Mouse (Mus musculus): ENCODE results near the gene Cys1.
A peak's percentile ranks its signal among the peaks of the same experiment; 100 is the strongest.
"Not testable (repeated sequence)": the region's sequence is repeated elsewhere in the genome, so short reads cannot be mapped to it uniquely, and the experiment has no call there.

The Cys1 gene

DNA sequence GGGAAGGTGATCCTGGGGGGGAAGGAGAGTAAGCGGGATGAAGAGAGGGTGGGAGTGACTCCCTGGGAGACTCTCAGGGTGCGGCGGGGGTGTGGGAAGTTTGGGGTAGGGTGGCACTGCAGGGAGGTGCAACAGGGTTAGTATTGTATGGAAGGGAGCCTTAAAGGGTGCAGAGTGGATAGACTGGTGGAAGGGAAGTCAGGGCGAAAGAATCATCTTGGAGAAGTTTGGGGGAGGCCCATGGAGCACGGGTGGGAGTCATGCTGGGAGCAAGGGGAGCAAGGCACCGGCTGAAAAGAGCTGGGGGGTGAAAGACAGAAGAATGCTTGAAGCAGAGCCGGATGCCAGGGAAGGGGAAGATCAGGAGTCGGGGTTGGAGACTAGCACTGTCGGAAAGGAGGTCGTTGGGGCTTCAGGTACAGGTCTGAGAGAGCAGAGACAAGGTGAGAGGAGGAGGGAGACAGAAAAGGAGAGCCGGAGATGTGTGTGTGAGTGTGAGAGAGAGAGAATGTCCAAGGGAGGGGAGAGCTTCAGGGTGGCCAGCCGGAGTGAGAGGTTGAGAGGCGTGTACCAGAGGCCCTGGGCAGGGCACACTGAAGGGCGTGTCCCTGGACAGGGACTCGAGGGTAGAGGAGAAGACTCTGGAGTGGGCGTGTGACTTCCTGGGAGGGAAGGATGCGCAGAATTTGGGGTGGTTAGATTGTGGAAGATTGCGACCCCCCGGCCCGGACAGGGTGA lies at the start of gene Cys1:
Cys1 (minus strand) TSS at position 528 of the 738 bp plus-strand sequence.
- ATAC-seq (ENCODE audit: low TSS enrichment) = no peak

- no peak for ATAC-seq (ENCODE audit: low TSS enrichment)
Observed at GRCm38 (mm10) chr12:24724369-24724768, 42.8 kb upstream of the Cys1 start.

- ATAC-seq (ENCODE audit: low TSS enrichment) = no peak
Observed at GRCm38 (mm10) chr12:24723859-24724258, 42.2 kb upstream of the Cys1 start.

GRCm38 (mm10) chr12:24723434-24723833 lies 41.8 kb upstream of the Cys1 start:
- ATAC-seq (ENCODE audit: low TSS enrichment) = no peak

- ATAC-seq (ENCODE audit: low TSS enrichment) = peak; percentile 55; the same call in 1 of the 2 replicates
Observed at GRCm38 (mm10) chr12:24716721-24717301, 35.2 kb upstream of the Cys1 start.

GRCm38 (mm10) chr12:24715268-24715896 lies 33.8 kb upstream of the Cys1 start:
- no peak for ATAC-seq (ENCODE audit: low TSS enrichment)

DNA sequence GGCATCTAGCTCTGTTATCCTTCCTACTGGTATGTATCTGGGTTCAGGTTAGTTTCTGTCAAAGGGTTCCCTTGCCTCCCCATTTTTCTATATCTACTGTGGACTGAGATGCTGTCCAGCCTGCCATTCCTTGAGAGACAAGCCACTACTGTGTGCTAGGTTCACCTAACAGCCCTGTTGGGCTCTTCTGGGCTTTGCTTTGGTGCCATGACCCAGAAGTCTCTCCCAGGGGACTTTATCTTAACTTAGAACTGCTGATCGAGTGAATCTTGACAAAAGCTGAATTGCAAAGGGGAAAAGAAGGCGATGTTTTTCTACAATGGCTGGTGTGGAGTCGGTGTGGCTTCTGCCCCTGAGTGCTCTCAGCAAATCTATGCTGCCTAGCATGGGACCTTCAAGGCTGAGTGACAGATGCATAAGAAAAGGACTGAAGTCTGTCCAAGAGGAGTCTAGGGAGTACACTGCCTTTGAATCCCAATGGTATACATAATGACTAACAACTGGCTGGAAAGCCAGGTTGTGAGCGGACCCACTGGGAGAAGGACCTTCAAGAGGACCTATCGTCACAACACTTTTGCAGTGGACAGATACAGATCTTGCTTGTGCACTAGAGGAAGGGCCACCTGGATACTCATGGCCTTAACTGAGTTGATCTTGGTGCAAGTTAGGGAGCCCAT lies 33.1 kb upstream of the Cys1 start:
- no peak for ATAC-seq (ENCODE audit: low TSS enrichment)

GRCm38 (mm10) chr12:24712396-24712795 lies 30.8 kb upstream of the Cys1 start:
- no peak for ATAC-seq (ENCODE audit: low TSS enrichment)

GRCm38 (mm10) chr12:24710672-24711071 lies 29.1 kb upstream of the Cys1 start:
- no peak for ATAC-seq (ENCODE audit: low TSS enrichment)

DNA sequence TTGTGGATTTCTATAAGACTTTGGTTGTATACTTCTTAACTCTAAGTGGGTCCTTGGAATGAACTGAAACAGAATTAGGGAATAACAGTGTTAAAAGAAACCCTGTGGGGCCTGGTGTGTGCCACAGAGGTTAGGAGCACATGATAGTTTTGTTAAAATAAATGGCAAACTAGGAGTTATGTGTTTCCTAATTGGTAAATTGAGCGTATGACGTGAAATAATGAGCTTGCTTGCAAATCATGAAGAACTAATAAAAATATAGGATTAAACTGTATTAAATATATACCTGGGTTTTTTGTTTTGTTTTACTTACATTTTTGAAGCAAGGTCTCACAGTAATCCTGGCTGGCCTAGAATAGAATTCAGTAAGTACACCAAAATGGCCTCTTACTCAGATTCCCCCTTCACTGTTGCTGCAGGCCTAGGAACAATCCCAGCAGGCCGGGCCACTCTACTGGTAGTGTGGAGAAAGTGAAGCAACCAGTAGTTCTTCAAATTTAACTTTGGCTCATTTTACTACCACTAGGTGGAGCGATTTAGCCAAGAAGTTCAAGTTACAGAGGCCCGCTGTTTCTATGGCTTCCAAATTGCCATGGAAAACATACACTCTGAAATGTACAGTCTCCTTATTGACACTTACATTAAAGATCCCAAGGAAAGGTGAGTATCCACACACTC lies 28.4 kb upstream of the Cys1 start:
- ATAC-seq (ENCODE audit: low TSS enrichment) = peak; percentile 58

DNA sequence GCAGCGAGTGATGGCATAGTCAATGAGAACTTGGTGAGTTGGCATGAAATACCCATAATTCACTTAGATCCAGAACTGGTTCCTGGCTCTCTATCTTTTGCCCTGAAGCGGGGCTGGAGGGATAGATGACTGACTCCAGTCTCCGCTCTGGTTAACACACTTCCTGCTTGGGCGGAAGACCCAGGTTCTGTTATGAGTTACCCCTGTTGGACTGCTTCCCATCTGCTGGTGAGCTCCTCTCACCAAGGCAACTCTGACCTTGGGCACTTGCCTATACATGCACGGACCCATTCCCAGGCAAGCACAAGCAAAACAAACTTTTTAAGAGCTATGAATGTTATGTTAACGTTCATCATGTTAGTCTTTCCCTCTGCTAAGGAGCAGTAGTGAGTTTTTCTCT lies 27.8 kb upstream of the Cys1 start:
- ATAC-seq (ENCODE audit: low TSS enrichment) = no peak

- no peak for ATAC-seq (ENCODE audit: low TSS enrichment)
Observed at GRCm38 (mm10) chr12:24708824-24709218, 27.2 kb upstream of the Cys1 start.

DNA sequence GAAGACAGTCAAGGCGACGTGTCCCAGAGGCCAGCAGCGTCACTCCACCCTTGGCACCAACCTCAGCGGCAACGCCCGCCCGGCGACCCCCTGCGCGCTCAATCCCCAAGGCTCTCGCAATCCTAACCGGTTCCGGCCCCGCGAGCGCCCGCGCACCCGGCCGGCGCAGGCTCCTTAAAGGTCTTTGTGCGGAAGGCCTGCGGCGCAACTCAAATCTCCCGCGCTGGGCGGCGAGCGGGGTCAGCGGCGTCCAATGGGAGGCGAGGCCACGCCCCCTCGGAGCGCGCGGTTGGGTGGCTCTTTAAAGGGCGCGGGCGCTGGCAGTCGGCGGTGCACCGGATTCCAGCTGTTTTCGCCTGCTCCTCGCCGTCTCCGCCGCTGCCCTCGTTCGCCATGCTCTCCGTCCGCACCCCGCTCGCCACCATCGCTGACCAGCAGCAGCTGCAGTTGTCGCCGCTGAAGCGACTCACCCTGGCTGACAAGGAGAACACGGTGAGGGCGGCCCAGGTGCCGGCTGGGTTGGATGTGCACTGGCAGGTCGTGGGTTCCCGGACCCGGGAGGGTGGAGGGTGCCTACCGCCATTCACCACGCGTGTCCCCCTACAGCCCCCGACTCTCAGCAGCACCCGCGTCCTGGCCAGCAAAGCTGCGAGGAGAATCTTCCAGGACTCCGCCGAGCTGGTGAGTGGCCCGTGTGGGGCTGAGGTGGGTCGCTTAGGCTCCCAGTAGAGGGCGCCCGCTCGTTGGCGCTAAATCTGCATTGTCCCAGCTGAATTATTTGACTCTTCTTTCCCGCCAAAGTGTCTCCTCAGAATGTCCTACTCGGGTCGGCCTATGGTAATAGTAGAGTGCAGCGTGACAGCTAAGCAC lies 26.6 kb upstream of the Cys1 start, which contains the start of gene Rrm2:
Rrm2 (plus strand) TSS at position 288 of the 870 bp plus-strand sequence.
- peak; percentile 85 for ATAC-seq (ENCODE audit: low TSS enrichment)

DNA sequence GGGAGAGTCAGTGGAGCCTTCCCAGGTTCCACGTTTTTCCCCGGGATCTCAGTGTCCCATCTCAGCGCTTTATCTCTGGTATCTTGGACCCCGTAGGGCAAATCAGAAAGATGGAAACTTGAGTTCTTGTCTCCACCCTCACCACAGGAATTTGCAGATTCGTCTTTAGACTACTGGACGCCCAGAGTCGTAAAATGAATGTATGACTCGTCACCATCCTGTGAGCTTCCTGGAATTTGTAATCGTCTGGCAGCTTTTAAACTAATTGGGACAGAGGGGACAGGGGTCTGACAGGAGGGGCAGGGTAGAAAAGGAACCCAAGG lies 25.8 kb upstream of the Cys1 start:
- ATAC-seq (ENCODE audit: low TSS enrichment) = no peak

DNA sequence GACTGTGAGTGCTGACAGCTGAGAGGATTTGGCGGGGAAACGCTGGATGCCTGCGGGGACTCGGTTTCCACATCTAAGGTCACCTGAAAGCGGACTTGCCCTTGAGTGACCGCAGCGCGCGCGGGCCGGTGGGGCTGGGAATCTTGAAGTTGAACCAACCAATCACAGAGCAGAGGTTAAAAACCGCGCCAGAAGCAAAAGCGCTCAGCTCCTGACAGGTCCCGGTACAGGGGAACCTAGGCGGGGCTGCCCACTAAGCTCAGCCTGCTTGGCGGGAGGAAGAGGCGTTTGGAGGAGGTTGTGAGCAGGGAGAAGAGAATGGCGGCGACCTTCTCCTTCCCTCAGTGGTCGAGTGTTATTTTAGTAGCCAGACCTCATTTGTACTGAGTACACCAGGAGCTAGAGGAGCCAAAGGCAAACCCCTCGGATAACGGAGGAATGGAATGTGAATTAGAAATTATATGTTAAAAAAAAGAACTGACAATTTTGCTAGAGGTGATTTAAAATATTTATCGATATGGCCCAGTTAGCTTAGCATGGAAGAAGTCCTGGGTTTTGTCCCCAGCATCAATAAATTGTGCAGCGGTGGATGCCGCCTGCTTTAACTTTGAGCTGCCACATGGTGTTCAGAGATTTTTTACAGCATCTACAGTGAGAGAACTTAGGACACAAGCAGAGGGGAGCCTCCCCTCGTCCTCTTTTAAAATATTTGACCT lies 25.3 kb upstream of the Cys1 start:
- no peak for ATAC-seq (ENCODE audit: low TSS enrichment)

DNA sequence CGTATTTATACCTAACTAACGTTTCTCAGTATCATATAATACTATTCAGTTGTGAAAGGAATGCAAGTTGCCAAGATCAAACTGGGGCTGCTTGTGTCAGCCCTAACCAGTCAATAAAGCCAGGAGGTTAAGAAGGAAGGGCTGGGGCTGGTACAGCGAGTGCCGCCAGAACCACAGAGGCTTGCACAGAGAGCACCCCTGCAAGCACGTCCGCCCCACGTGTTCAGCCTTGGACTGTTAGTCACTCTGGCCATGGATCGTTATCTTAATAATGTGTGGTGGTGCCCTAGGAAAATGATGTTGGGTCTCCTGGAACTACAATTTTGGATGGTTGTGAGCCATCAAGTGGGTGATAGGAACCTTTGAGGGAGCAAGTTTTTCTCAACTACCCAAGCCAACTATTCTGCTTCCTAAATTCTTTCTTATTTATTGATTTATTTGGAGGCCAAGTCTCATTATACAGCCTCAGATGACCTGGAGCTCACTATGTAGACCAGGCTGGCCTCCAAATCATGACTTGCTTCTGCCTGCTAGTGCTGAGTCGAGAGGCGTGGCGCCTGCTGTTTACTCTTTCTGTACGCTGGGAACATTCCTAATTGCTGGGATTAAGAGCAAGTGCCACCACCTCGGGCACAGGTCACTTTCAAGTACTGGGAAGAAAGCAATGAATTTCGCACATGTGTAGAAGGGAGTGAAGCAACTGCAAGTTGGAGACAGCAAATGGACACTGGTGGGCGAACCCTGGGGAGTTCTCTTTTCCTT lies 24.1 kb upstream of the Cys1 start:
- ATAC-seq (ENCODE audit: low TSS enrichment) = no peak

DNA sequence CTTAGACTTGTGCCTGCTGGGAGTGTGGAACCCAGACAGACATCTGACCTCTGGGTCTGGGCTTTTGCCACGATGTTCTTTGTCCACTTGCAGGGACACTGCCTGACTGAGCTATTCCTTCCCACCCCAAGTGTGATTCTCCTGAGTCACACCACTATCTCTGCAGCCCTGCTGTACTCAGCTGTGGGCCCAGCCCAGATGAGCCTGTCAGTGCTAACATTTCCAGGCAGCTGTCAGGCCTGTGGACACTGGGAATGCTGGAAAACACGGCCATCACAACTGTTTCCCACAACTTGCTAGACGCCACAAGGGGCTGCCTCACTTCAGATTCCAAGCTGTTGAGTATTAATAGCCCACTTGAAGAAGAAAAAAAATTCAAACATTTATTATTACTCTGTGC lies 21.4 kb upstream of the Cys1 start:
- ATAC-seq (ENCODE audit: low TSS enrichment) = no peak

- ATAC-seq (ENCODE audit: low TSS enrichment) = not testable (repeated sequence)
Observed at GRCm38 (mm10) chr12:24701621-24702020, 20.0 kb upstream of the Cys1 start.

DNA sequence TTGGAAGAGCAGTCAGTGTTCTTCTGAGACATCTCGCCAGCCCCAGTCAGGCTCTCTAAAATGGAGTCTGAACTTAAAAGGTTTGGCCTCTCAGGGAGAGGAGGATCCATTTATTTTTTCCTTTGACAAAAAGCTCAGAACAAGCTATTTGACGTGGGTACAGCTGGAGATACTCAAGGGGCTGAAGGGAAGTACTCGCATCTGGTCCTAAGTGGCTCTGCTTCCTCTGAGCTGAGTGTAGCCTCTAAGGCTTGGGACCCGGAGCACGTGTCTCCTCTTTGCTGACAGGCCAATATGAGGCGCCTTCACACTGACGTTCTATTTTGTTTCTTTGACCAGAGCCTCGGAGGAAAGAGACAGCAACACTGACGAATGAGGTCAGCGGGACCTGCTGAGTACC lies 18.0 kb upstream of the Cys1 start:
- ATAC-seq (ENCODE audit: low TSS enrichment) = no peak

GRCm38 (mm10) chr12:24698514-24698913 lies 16.9 kb upstream of the Cys1 start:
- no peak for ATAC-seq (ENCODE audit: low TSS enrichment)

Measured in frontal cortex, adult (tissue).